Mouse (Mus musculus) E14TG2a.4 (cell line): ENCODE measurements around the gene Magi1.

Source experiments
- CTCF ChIP-seq: conservative IDR thresholded peaks from 2 replicates; pipeline ENCODE4 v1.5.1; 2014; ENCODE audit warnings: low read length
- NANOG ChIP-seq: IDR thresholded peaks from 2 replicates; pipeline ENCODE4 v1.6.1; 2014; ENCODE audit warnings: borderline replicate concordance, low read length, mixed read lengths
- POU5F1 ChIP-seq: IDR thresholded peaks from 2 replicates; pipeline ENCODE4 v1.6.1; 2014; ENCODE audit warnings: low read length, borderline replicate concordance

DNA sequence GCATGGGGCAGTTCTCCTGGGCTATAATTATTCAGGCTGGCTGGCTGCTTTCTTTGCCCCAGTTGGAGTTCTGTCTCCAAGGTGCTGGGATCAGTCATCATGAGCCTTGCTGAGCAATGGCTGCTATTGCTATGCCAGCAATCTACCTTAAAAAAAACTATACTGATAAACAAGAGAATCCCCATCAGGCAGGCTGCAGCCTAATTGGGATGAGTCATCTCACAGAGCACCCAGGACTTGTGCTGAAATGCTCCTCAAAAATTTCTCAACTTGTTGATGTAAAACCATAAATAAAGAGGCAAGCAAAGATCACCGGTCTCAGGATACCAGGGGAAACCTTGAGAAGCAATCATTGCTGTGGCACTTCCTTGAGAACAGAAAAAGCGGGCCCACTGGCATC is 141.2 kb downstream of the Magi1 start:
- TF ChIP-seq CTCF (no peak), POU5F1 (no peak), NANOG (no peak)
